Mouse (Mus musculus) stomach, postnatal 0 days (tissue): ENCODE measurements at regions not wholly inside any gene's neighbourhood (a gene's known extent, or its start where the extent isn't known, plus 50 kb on each side); places are given as distances from the start of the nearest gene placed in this dataset.

Experiments used
- CTCF ChIP-seq: IDR thresholded peaks from 2 replicates; pipeline ENCODE4 v1.5.1; 2016; ENCODE audit warnings: antibody characterized with exemption, low read depth, mild to moderate bottlenecking, moderate library complexity
- EP300 ChIP-seq: optimal IDR thresholded peaks from 2 replicates; pipeline ENCODE3; 2016; ENCODE audit warnings: antibody characterized with exemption

DNA sequence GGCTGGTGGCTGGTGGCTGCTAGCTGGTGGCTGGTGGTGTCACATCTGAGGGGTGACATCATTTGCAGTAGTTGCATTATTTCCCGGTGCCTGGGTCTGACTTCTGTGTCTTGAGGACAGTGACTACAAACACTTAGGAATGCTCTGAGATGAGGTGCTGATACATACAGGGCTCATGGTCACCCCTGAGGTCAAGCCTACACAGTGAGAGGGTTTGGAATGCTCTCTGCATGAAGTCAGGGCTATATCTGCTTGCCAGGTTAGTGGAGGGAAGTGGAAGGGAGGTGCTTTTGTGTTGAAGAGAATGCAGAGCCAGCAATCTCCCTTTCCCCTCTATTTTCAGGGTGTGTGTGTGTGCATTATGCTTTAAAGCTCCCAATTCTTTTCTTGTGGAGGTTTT, 74.1 kb upstream of the Slc38a2 start:
- TF ChIP-seq CTCF (no peak), EP300 (no peak)
